Mouse (Mus musculus) thymus, postnatal 36 days (tissue): ENCODE data around the gene Pld1.

Source experiments
- DNase-seq, 2 experiments: peaks; one replicate each; pipeline ENCODE4 v3.0.0; 2022; ENCODE audit warnings: mixed read lengths in 2 of 2

Pld1 gene

DNA sequence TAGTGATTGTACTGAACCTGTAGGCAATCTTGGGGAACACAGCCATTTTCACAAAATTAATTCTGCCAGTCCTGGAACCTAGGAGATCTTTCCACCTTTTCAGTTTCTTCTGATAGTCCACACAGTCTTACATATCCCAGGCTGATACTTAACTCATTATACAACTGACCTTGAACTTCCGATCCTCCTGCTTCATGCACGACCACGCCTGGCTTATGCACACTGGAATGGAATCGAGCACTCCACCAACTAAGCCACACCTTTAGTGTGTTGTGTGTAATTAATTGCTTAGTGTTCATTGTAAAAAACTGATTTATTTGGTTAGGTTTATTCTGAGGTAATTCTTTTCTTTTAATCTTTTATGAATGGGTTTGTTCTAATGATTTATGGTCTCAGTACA is 122.2 kb downstream of the Pld1 start:
- no peak for DNase-seq

- no peak for DNase-seq
Observed at GRCm38 (mm10) chr3:28061155-28061554, 122.7 kb downstream of the Pld1 start.

GRCm38 (mm10) chr3:28079211-28079610 is 140.7 kb downstream of the Pld1 start:
- DNase-seq, result no peak

GRCm38 (mm10) chr3:28080116-28080515 is 141.6 kb downstream of the Pld1 start:
- DNase-seq, result no peak

- no peak for DNase-seq
Observed at GRCm38 (mm10) chr3:28081012-28081411, 142.5 kb downstream of the Pld1 start.

DNA sequence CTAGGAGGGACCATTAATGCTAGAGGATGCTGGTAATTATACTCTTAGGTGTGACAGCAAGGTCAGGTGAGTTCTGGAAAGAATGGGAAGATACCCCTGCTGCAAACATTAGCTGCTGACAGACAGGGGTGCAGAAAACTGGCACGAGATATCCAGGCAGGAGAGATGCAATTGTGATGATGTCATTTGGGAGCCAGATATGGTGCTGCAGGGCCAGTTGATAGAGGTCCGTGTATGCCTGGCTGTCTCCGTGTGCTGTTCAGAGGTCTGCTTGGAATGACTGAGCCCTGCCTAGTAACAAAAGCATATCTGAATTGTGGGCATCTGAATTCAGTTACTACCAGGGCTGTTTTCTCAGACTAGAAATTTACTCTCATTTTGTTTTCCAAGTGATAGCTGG is 144.7 kb downstream of the Pld1 start:
- no peak for DNase-seq

GRCm38 (mm10) chr3:28084281-28084680 is 145.8 kb downstream of the Pld1 start:
- DNase-seq, result no peak

DNA sequence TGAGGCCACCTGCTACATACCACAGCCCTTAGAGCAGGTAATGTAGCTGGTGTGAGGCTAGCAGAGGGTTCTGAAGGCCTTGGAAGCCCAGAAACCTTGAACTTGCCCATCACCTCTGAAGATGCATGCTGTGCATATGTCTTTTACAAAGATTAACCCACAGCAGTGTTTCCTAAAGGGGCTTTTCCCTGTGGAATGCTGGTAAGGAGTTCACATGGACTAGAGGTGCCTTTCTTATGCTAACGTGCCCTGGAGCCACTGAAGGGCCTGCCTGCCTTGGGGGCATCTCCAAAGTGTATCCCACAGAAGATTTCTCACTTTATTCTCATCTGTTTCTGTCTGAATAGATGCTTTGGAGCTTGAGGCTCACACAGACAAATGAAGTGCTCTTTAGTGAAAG is 152.8 kb downstream of the Pld1 start:
- DNase-seq, result no peak

- DNase-seq, result no peak
Observed at GRCm38 (mm10) chr3:28091741-28092140, 153.2 kb downstream of the Pld1 start.

GRCm38 (mm10) chr3:28093684-28094302 is 155.3 kb downstream of the Pld1 start:
- no peak for DNase-seq

GRCm38 (mm10) chr3:28095451-28095850 is 157.0 kb downstream of the Pld1 start:
- no peak for DNase-seq

DNA sequence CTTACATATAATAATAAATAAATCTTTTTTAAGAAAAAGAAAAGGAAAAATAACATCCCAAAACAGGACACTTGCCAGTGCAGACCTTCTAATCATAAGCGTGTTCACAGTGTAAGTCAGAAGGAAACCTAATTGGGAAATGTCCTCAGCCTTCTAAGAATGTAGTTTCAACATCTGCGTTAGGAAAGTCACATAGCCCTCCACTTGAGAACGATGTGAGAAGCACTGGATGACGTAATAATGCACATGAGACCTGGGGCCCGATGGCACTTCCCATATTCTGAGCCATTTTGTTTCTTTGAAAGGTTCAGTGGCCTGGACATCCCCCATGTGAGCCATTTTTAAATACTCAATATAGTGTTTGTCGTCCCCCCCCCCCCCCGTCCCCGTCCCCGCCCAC is 160.7 kb downstream of the Pld1 start:
- no peak for DNase-seq

DNA sequence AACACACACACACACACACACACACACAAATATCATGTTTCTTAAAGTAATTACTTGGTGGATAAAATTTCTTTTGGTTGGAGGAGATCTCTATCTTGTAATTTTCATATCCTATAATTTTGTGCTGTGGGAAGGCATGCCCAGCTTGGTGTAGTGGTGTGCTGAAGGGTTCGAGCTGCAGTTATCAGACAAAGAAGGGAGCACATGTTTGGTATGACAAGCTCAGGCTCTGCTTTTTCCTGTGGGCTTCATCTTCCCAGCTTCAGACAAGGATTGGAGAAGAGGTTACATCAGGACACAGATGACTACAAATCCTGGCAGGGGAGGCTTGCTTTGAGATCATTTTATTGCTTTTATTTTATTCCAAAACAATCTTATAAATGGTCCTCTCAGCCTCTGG is 166.5 kb downstream of the Pld1 start:
- DNase-seq, result no peak

DNA sequence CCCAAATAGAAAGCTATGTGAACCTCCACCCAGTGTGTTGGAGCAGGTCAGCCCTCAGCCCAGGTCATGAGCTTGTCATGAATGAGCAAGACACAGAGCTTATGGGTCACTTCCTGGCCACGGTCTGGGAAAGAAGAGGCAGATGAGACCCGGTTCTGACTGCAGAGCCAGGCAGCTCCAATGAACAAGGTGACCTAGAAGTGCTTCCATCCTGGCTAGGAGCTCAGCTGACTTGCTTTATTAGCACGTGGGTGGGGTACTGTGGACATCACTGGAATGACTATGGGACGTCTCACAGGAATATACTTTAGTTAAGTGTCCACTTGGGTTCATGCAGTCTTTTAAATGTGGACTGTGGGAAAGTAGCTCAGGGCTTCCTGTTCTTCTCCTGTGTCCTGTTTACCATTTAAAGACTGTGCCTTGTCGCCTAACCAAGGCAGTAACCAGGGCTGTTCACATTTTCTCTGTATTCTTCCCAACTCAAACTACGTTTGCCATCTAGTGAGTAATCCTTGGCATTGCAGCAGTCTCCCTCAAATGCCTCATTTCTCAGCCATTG is 169.0 kb downstream of the Pld1 start:
- no peak for DNase-seq

DNA sequence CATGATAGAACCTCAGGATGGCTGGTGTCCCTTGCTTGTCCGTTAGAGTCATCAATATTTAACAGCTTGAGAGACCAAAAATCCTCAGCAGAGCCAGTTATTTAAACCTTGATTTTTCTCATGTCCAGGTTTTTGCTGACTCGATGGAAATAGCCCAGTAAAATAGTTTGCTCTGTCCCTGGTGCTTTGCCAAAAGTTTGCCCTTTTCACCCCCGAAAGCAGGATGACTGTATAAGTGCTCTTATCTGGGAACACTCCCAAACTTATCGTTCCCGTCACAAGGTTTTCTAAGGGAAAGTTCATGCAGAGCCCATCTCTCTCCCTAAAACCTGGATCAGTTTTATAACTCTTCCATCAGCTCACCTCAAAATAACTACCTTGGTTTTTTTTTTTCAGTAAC is 173.0 kb downstream of the Pld1 start:
- DNase-seq, result no peak

GRCm38 (mm10) chr3:28113881-28114280 is 175.4 kb downstream of the Pld1 start:
- DNase-seq, result no peak

- no peak for DNase-seq
Observed at GRCm38 (mm10) chr3:28141716-28142115, 203.2 kb downstream of the Pld1 start.

DNA sequence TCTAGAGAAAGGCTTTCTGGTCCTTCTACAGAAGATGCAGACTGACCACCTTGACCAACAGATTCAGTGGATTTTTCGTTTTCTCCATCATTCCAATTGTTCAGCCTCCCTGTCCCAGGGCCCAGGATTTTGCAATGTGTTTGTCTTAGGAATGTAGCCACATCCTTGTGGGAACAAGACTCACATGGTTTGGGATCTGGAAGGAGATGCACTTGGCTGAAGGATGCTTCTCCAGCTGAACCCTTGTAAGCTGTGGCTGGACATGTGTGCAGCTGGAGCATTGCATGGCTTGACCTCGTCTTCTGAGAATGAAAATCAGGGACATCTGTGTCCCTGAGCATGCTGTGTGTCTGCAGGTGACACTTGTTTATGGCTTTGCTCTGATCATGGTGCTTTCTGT is 203.6 kb downstream of the Pld1 start:
- DNase-seq, result no peak

GRCm38 (mm10) chr3:28144676-28145075 is 206.2 kb downstream of the Pld1 start:
- no peak for DNase-seq

GRCm38 (mm10) chr3:28145461-28145860 is 207.0 kb downstream of the Pld1 start:
- no peak for DNase-seq

- DNase-seq, result no peak
Observed at GRCm38 (mm10) chr3:28149656-28150256, 211.3 kb downstream of the Pld1 start.

DNA sequence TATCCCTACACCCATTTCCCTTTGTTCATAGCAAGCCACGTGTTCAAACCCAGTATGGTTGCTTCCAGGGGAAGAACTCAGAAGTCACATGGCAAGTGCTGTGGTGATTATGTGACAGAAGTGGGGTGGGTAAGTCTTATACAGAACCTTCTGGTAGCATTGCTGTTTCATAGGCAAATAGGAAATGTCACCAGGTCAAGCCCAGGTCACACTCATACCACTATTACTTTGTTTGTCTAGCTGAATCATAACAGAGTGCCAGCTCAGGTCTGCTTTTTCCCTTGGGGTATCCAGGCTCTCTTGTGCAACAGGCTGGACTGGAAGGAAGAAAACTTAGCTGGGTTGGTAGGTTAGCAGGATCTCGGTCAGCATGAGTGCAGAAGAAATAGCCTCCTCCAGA is 219.5 kb downstream of the Pld1 start:
- DNase-seq, result no peak

GRCm38 (mm10) chr3:28158916-28159315 is 220.4 kb downstream of the Pld1 start:
- no peak for DNase-seq

- no peak for DNase-seq
Observed at GRCm38 (mm10) chr3:28162346-28162745, 223.9 kb downstream of the Pld1 start.

DNA sequence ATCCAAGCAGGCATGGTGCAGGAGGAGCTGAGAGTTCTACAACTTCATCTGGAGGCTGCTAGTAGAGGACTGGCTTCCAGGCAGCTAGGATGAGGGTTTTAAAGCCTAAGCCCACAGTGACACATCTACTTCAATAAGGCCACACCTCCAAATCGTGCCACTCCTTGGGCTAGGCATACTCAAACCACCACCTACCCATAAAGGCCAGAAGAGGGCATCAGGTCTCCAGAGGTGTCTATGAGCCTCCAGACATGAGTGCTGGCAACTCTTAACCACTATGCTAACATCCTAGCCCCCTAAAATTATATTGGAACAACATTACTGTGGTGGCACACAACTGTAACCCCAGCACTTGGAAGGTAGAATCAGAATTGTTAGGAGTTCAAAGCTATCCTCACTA is 226.2 kb downstream of the Pld1 start:
- no peak for DNase-seq
